Mouse (Mus musculus) right cerebral cortex, postnatal 36 days (tissue): ENCODE results near the gene Gng7.

Experiments used
- DNase-seq, 2 experiments: peaks; one replicate each; pipeline ENCODE4 v3.0.0; 2022; ENCODE audit warnings: low spot score in 2 of 2, mixed read lengths in 1 of 2

Gene Gng7

DNA sequence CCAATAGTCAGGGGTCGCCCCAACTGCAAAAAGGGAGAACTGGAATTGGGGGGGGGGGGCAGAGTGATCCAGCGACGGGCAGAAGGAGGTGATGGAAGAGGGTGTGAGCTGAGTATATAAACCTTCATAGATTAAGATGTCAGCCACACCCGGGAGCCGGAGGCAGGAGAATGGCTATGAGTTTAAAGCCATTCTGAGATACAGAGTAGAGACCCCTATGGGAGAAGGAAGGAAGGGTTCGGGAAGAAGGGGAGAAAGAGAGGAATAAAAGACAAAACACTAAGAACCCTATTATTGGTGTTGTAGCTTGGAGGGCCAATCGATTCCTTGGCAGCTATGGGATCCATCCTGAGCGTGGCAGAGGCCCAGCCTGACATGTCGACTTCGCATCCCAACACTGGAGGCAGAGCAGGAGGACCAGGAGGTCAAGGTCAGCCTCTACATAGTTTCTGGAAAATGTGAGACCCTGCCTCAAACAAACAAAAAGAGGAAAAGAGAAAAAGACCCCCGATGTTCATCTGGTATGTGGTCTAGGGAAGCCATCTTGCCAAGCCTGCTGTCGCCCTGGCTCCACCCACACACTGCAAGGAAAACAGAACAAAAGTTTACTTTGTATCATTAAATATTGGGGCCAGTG lies 11.0 kb upstream of the Gng7 start, which contains the start of gene Diras1:
Diras1 (minus strand) TSS at position 24 of the 637 bp plus-strand sequence.
- no peak for DNase-seq

DNA sequence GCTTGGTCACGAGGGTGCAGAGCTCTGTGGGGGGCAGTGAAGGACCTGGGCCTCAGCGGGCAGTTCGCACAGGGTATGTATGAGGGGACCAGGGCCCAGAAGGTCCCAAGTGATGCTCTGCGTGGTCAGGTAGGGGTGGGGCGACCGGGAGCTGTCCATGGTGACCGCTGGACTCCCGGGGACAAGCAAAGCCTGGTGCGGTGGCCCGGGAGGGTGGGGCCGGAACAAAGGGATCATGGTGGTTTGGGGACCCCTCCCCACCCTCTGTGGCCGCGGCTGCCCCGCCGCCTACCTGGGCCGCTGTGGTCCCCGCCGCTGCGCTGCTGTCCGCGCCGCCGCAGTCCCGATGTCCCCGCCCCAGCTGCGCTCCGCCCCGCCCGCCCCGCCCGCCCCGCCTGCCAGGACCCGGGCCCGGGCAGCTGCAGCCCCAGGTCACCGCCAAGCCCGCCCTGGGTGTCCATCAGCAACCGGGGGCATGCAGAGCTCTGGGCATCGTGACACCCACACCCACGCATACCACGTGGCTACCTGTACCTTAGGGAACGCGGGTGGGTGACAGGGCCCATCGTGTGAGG lies 10.4 kb upstream of the Gng7 start:
- DNase-seq: no peak

- no peak for DNase-seq
Observed at GRCm38 (mm10) chr10:81024346-81024937, 9.7 kb upstream of the Gng7 start.

DNA sequence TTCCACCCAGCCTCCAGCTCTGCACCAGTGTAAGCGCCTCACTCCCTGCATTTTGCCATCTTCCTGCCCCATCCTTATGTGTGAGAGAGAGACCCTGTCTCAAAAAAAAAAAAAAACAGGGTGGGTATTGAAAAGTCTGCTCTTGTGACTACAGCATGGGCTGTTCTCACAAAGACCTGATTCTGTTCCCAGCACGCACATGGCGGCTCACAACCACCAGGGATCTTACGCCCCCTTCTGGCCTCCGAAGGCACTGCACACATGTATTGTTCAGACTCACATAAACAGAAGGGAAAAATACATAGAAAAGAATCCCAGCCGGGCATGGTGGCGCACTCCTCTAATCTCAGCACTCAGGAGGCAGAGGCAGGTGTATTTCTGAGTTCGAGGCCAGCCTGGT lies 8.0 kb upstream of the Gng7 start:
- DNase-seq: no peak

GRCm38 (mm10) chr10:81021547-81022110 lies 6.9 kb upstream of the Gng7 start:
- no peak for DNase-seq

DNA sequence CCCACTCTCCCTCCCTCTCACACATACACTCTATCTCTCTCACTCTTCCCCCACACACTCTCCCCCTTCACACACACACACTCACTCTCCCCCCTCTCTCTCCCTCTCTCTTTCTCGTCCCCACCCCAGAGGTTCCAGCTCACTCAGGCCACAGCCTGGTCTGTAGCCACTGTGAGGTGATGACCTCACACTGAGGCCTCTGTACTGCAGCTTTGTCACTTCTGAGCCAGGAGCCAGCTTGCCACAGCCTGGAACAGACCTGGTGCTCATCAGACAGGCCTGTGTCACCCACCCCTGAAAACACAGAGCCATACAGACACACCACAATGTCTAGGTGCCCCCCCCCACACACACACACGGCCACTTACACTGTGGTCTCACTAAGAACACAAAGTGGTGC lies 5.5 kb upstream of the Gng7 start:
- DNase-seq: no peak

- DNase-seq: no peak
Observed at GRCm38 (mm10) chr10:81019687-81020086, 4.9 kb upstream of the Gng7 start.

DNA sequence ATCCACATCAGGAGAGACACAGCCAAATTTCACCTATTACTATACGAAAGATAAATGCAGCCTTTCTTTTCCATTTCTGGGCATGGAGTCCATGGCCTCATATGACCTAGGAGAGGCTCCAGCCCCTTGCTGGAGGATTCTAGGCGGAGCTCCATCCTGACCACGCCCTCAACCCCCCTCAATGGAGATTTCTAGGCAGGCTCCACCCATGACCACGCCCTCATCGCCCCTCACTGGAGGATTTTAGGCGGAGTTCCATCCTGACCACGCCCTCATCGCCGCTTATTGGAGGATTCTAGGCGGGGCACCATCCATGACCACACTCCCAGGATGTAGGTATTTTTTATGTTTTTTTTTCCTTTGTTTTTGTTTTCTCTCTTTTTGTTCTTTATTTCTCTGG lies 3.6 kb upstream of the Gng7 start:
- no peak for DNase-seq

DNA sequence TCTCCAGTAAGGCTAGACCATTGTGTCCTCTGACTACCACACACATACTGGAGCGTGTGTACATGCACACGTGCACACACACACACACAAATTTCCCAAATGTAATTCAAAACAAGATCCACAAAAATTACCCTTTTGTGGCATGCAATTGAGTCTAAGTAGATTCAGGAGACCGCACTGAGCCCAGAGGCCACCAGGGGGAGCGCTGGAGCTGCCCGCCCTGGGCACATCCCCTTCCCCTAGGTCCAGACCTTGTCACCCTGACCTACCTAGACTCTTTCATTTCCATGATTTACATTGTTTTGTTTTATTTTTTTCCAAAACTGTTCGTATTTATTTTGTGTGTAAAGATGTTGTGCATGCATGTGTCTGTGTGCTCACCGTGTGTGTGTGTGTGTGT lies 1.9 kb upstream of the Gng7 start:
- DNase-seq: no peak

- DNase-seq: no peak
Observed at GRCm38 (mm10) chr10:81015666-81016065, 921 bp upstream of the Gng7 start.

- no peak for DNase-seq
Observed at GRCm38 (mm10) chr10:81010851-81011250, 3.9 kb downstream of the Gng7 start.

- DNase-seq: no peak
Observed at GRCm38 (mm10) chr10:81007240-81007639, 7.5 kb downstream of the Gng7 start.

GRCm38 (mm10) chr10:81006005-81006677 lies 8.6 kb downstream of the Gng7 start:
- peak in 1 of 2 experiments; percentile 76 for DNase-seq

DNA sequence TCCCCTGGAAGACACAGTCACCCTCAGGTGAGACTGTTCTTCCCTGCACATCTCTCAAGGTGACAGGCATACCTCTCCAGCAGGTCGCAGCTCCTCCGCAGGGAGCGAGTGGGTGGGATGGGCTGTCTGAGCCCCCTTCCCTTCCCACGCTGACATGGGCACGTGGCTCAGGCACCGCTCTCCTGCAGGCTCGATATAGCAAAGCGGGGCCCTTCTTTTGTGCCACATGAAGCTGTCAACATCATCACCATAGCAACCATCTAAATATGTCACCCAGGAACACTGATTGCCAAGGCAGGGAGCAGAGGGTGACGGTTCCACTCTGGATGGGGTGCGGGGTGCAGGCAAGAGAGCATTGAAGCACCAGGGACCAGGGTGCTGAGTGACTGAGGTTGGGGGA lies 13.6 kb downstream of the Gng7 start:
- DNase-seq: peak in 1 of 2 experiments; percentile 67

DNA sequence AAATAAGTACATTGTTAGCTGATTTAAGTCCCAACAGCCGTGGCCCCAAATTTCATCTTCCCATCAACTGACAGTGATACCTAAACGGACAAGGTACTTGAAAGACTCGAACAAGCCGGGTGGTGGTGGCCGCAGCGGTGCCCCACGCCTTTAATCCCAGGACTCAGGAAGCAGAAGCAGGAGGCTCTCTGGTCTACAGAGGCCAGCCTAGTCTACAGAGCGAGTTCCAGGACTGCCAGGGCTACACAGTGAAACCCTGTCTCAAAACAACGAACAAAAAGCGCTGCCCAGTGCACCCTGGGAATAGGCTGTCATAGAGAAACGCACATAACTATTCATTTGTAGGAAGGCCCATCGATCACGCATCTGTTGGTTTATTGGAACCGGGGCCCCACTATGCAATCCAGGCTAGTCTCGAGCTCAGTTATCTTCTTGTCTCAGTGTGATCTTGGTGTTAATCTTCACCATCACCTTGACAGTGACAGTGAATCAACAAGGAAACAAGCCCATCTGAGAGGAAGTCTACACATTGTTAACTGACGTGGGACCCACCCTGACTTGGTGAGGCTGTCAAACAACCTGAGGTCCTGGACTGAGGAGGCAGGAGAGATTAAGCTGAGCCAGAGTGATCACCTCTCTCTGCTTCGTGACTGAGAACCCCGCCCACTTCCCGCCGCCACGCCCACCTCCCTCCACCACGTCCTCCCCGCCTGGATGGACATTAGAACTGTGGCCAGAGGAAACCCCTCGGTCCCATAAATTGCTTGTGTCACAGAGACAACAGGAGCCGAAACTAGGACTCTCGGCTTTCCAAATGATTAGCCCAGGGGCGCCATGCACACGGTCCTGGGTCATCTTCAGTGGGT lies 14.3 kb downstream of the Gng7 start:
- no peak for DNase-seq

DNA sequence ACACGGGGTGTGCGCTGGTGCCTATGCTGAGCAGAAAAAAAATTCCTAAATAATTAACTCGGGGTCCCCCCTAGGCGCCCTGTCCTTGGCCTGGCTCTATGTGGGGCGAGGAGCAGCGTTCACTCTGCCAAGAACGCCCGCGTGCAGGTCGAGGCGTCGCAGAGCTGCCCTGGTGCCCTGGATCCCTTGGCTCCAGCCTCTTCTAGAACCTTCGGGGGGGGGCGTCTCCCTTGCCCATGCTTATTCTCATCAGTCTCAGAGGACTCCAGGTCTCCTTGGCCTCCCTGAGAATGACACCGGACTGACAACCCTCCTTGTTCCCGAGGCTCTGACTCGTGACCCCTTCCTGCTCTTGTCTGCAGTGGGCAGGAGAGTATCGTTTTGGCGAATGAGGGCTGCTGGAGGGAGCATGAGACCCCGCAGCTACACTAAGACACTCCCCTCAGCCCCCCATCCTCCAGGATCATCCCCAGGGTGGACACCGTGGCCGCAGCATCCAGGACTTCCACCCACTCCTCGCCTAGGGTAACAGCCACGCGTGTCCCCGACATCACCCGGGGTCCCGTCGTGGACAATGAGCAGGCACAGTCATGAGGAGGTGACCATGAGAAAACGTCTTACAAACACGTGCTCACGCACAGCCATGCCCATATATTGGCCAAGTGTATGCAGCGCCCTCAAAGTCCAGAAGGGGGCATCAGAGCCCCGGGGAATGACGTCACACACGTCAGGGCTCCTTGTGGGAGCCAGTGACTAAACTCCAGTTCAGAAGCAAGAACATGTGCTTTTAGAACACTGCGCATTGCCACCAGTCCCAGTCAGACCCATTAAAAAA lies 15.2 kb downstream of the Gng7 start:
- DNase-seq: peak; percentile 86 to 87

GRCm38 (mm10) chr10:80998778-80999177 lies 16.0 kb downstream of the Gng7 start:
- no peak for DNase-seq

- DNase-seq: no peak
Observed at GRCm38 (mm10) chr10:80998021-80998420, 16.7 kb downstream of the Gng7 start.

DNA sequence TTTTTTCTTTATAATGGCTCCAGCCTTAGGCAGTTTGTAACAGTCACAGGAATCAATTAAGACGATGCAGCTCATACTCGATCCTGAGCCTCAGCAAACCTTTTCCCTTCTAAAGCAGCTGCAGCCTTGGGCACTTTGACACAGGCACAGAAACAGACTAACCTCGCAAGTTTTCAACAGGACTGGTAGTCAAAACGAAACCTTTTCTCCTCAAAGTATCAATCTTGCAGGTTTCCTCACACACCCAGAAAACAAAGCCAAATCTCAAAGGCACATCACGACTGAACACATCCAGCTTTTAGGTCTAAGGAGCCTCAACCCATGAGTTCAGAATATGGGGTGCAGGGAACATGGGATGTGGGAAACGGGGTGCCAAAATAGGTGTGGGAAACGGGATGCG lies 17.4 kb downstream of the Gng7 start:
- no peak for DNase-seq

GRCm38 (mm10) chr10:80996501-80996900 lies 18.2 kb downstream of the Gng7 start:
- DNase-seq: no peak
